Mouse (Mus musculus) lung, embryonic 16.5 days (tissue): ENCODE results near the gene Nxph3. TPM values are rescaled to one million over a fixed set of nuclear protein-coding genes. Genes with fewer than 3 reads are reported as not detected.

Experiments used
- ATAC-seq: fragments of 200-750 bp; cut with Nextera tagmentation; 2 replicates; pipeline ENCODE4 v1.8.0; 2017; ENCODE audit warnings: low read depth, mild to moderate bottlenecking, moderate library complexity
- H3K27ac ChIP-seq: fragments of 300-500 bp; sonication (generic); 2 replicates; pipeline ENCODE4 v1.5.1; 2014; ENCODE audit warnings: mild to moderate bottlenecking, control low read depth, low read length
- H3K27me3 ChIP-seq: fragments of 300-500 bp; sonication (generic); 2 replicates; pipeline ENCODE4 v1.6.1; 2014; ENCODE audit warnings: low read depth, low read length, mixed read lengths; ENCODE audit not compliant: control insufficient read depth, insufficient read depth
- H3K36me3 ChIP-seq: fragments of 300-500 bp; sonication (generic); 2 replicates; pipeline ENCODE4 v1.6.1; 2014; ENCODE audit warnings: low read length; ENCODE audit not compliant: control insufficient read depth, insufficient read depth
- H3K4me1 ChIP-seq: fragments of 300-500 bp; sonication (generic); replicated peaks from 2 replicates; pipeline ENCODE4 v1.6.1; 2014; ENCODE audit warnings: low read length, mixed read lengths; ENCODE audit not compliant: control insufficient read depth, insufficient read depth
- H3K4me2 ChIP-seq: fragments of 300-500 bp; sonication (generic); 2 replicates; pipeline ENCODE4 v1.6.1; 2014; ENCODE audit warnings: low read depth, low read length, control low read depth
- H3K4me3 ChIP-seq: fragments of 300-500 bp; sonication (generic); 2 replicates; pipeline ENCODE4 v1.5.1; 2014; ENCODE audit warnings: mild to moderate bottlenecking, low read length, control low read depth
- H3K9ac ChIP-seq: fragments of 300-500 bp; sonication (generic); 2 replicates; pipeline ENCODE4 v1.6.1; 2014; ENCODE audit warnings: low read length, control low read depth
- H3K9me3 ChIP-seq: fragments of 300-500 bp; sonication (generic); 2 replicates; pipeline ENCODE4 v1.6.1; 2016; ENCODE audit warnings: low read length; ENCODE audit not compliant: control insufficient read depth
- WGBS: fragments of 180-500 bp; shearing (Covaris S2); extraction: QIAGEN DNeasy Blood & Tissue Kit; methylation state at CpG from one replicate; pipeline ENCODE4 v1.1.7; 2014; 5-methylcytosine and 5-hydroxymethylcytosine counted together
- polyA plus RNA-seq: library from polyadenylated mRNA; unstranded; fragments of >200 nt; fragmentation: Nextera tagmentation; extraction: Ambion mirVana; gene quantifications from 2 replicates; pipeline ENCODE4 v1.2.1, GENCODE M21; 2015

Gene Nxph3
- polyA plus RNA-seq, 1 experiment from 2014 or later, result 0.19 TPM

DNA sequence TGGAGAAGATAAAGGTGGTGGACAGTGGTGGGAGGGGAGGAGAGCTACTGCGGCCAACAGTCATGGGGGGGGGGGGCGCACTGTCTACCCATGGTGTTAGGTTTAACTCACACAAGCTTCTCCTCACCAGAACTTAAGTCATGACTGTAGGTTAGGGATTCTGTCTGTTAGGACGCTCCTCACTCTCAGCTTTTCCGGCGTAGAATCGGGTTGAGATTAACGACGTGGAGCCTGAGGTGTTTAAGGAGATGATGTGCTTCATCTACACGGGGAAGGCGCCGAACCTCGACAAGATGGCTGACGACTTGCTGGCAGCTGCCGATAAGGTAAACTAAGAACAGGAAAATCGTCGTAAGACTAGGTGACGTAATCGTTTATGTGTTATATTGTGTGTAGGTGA is 28.7 kb downstream of the Nxph3 start:
- Histone ChIP-seq H3K27ac (no peak overlapping the region), H3K9me3 (no peaks in the 10 kb centered on the region), H3K36me3 (peaks cover 33% of the 10 kb centered on the region), H3K4me1 (no peaks in the 10 kb centered on the region), H3K4me2 (no peak overlapping the region), H3K9ac (no peak overlapping the region), H3K27me3 (no peaks in the 10 kb centered on the region), H3K4me3 (no peak overlapping the region)
- no peak for ATAC-seq
- WGBS, result 87% methylated on average over 18 of the region's 18 CpGs

DNA sequence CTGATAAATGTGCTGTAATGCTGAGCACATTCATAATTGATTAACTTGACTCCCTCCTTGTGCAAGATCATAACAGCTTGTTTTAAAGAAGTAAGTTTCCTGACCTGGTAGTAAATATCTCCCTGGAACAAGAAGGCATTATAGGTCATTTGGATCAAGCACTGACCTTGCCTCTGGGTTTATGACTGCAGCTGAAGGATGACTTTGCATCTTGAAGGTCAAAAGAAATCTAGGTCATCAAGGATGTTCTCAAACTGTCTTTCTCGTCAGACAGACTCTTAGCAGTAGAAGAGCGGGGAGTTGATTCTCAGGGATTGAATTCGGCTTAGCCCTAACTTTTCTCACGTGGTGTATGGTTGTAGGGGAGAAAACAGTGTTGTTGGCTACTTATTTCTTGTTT is 33.7 kb downstream of the Nxph3 start:
- H3K4me2 ChIP-seq, result no peak overlapping the region
- H3K27ac ChIP-seq, result no peak overlapping the region
- peaks cover 22% of the 10 kb centered on the region for H3K36me3 ChIP-seq
- H3K4me3 ChIP-seq, result no peak overlapping the region
- no peaks in the 10 kb centered on the region for H3K9me3 ChIP-seq
- no peak for ATAC-seq
- H3K27me3 ChIP-seq, result no peaks in the 10 kb centered on the region
- H3K9ac ChIP-seq, result no peak overlapping the region
- no peaks in the 10 kb centered on the region for H3K4me1 ChIP-seq
- 90% methylated on average over 4 of the region's 4 CpGs for WGBS

DNA sequence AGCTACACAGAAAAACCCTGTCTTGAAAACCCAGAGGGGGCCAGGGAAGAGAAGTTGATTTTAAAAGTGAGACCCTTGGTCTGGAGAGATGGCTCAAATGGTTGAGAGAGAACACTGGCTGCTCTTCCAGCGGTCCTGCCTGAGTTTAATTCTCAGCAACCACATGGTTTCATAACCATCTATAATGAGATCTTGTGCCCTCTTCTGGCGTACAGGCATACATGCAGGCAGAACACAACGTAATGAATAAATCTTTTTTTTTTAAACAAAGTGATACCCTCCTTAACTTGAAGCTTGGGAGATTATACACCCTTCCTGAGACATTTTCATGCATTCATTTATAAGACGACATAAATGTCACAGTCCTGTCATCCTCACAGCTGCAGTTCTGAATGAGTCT is 34.9 kb downstream of the Nxph3 start:
- H3K9ac ChIP-seq, result no peak overlapping the region
- no peak overlapping the region for H3K4me3 ChIP-seq
- WGBS, result 79% methylated on average over 4 of the region's 4 CpGs
- H3K27ac ChIP-seq, result no peak overlapping the region
- no peaks in the 10 kb centered on the region for H3K9me3 ChIP-seq
- no peaks in the 10 kb centered on the region for H3K4me1 ChIP-seq
- H3K27me3 ChIP-seq, result no peaks in the 10 kb centered on the region
- no peak for ATAC-seq
- peaks cover 17% of the 10 kb centered on the region for H3K36me3 ChIP-seq
- no peak overlapping the region for H3K4me2 ChIP-seq

DNA sequence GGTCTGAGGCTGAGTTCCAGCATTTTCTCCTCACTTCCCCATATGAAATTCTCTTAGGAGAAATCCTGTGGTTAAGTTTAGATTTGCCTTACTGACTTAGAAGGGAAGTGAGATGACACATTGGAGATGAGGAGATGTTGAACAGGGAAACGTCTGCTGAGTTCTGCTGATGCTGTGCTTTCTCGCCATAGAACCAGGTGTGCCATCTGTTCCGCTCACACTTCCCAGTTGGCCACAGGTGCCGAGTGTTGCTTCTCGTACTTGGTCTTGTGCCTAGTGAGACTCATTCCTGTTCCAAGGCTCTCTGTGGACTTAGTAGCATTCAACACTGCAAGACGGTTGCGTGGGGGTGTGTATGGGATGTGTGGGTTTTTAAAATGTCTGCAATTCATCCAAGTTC is 38.0 kb downstream of the Nxph3 start:
- Histone ChIP-seq H3K27me3 (no peaks in the 10 kb centered on the region), H3K27ac (no peak overlapping the region), H3K4me3 (no peak overlapping the region), H3K36me3 (peaks cover 19% of the 10 kb centered on the region), H3K4me2 (no peak overlapping the region), H3K9me3 (no peaks in the 10 kb centered on the region), H3K4me1 (no peaks in the 10 kb centered on the region), H3K9ac (no peak overlapping the region)
- WGBS, result 84% methylated on average over 7 of the region's 7 CpGs
- ATAC-seq, result no peak

DNA sequence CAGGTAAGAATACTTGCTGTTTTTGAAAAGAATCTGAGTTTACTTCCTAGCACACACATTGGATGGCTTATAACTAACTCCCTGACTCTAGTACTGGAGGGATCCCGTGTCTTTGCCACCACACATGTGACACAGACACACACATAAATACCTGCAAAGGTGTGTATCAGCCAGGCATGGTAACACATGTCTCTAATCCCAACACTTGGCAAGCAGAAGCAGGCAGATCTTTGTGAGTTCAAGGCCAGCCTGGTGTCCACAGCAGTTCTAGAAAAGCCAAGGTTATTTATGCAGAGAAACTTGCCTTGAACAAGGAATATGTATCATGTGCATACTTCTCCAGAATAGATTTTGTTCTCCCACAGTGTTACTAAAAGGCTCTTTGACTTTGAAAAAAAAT is 40.9 kb downstream of the Nxph3 start:
- 87% methylated on average over 1 of the region's 1 CpGs for WGBS
- Histone ChIP-seq H3K36me3 (peaks cover 17% of the 10 kb centered on the region), H3K9me3 (no peaks in the 10 kb centered on the region), H3K4me3 (no peak overlapping the region), H3K9ac (no peak overlapping the region), H3K27me3 (no peaks in the 10 kb centered on the region), H3K4me1 (no peaks in the 10 kb centered on the region), H3K4me2 (no peak overlapping the region), H3K27ac (no peak overlapping the region)
- no peak for ATAC-seq

DNA sequence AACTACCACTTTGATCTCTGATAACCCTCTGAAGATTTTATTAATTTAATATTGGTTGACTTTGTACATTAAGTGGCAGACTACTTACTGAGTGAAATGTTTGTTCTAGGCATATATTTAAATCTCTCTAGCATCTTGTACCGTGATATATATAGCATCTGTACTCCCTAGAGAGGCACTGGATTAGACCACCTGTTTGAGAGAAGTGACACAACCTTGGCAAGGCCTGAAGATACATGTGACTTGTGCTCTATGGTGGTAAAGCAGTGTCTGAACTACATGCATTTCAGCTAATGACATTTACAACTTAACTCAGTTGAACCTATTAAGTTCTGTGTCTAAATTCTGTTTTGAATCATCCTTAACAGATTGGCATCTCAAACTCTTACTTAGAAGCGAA is 41.4 kb downstream of the Nxph3 start:
- 76% methylated on average over 2 of the region's 2 CpGs for WGBS
- H3K4me3 ChIP-seq, result no peak overlapping the region
- no peaks in the 10 kb centered on the region for H3K27me3 ChIP-seq
- no peak overlapping the region for H3K27ac ChIP-seq
- peaks cover 17% of the 10 kb centered on the region for H3K36me3 ChIP-seq
- no peaks in the 10 kb centered on the region for H3K9me3 ChIP-seq
- no peak for ATAC-seq
- no peak overlapping the region for H3K4me2 ChIP-seq
- no peak overlapping the region for H3K9ac ChIP-seq
- H3K4me1 ChIP-seq, result no peaks in the 10 kb centered on the region

DNA sequence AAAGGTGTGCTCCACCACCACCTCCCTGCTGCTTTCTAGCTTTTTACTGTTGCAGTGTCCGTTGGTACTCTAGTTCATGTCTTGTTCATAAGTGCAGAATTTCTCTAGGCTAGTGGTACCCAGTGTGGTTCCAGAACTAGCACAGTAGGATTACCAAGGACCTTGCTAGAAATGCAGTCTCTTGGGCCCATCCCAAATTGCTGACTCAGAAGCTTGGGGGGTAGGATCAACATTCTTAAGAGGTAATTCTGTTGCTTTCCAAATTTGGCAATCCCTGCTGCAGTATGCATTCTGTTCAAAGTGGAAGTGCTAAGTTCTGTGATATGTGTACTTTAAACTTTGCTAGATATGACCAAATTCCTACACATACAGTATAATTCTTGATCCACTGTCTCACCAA is 46.6 kb downstream of the Nxph3 start:
- H3K4me3 ChIP-seq, result no peak overlapping the region
- H3K36me3 ChIP-seq, result peaks cover 7% of the 10 kb centered on the region; the same call in 1 of the 2 replicates
- ATAC-seq, result no peak
- no peaks in the 10 kb centered on the region for H3K9me3 ChIP-seq
- no peak overlapping the region for H3K4me2 ChIP-seq
- no peaks in the 10 kb centered on the region for H3K27me3 ChIP-seq
- H3K9ac ChIP-seq, result no peak overlapping the region
- 79% methylated on average over 1 of the region's 1 CpGs for WGBS
- H3K4me1 ChIP-seq, result no peaks in the 10 kb centered on the region
- H3K27ac ChIP-seq, result no peak overlapping the region

DNA sequence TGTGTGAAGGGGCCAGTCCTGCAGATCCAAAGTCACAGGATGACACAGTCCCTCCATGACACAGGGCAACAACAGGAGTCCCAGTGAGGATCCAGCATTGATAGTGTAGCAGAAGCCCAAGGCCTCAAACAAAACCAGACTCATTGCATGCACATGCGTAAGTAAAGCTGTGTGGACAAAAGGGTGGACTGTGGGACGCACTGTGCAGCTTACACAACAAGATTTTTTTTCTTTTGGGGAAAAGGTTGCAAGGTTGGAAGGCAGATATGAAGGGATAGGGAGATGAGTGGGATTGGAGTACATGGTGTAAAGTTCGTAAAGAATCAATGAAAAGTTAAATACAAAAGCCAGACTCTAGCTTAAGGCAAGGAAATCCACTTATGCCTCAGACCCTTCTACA is 52.2 kb downstream of the Nxph3 start:
- Histone ChIP-seq H3K4me3 (no peak overlapping the region), H3K4me1 (no peaks in the 10 kb centered on the region), H3K9ac (no peak overlapping the region), H3K27ac (no peak overlapping the region), H3K4me2 (no peak overlapping the region), H3K27me3 (no peaks in the 10 kb centered on the region), H3K9me3 (no peaks in the 10 kb centered on the region), H3K36me3 (0 out of 2 replicates have a peak, but pooled peaks cover 2% of the 10 kb centered on the region)
- ATAC-seq, result no peak
- WGBS, result 92% methylated on average over 3 of the region's 3 CpGs

DNA sequence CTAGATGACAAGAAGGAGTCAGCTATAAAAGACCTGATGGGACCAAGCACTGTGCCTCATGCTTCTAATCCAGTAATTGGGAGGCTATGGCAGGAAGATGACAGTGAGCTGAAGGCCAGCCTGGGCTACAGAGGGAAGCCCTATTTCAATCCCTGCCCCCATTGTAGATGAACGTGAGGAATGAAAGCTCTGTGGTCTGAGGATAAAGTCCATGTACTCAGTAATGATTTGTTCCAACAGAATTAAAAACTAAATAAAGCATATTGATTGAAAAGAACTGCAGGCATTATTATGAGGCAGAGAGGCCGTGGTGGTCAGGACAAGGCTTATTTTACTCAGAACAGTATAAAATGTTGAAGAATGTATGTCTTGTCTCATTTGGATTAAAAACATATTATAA is 53.5 kb downstream of the Nxph3 start:
- Histone ChIP-seq H3K4me3 (no peak overlapping the region), H3K27ac (no peak overlapping the region), H3K36me3 (no peaks in the 10 kb centered on the region), H3K9ac (no peak overlapping the region), H3K4me1 (no peaks in the 10 kb centered on the region), H3K4me2 (no peak overlapping the region), H3K27me3 (no peaks in the 10 kb centered on the region), H3K9me3 (no peaks in the 10 kb centered on the region)
- 78% methylated on average over 2 of the region's 2 CpGs for WGBS
- no peak for ATAC-seq
